8 mouse cellular contexts compared by ENCODE assay signal in the genomic region with DNA sequence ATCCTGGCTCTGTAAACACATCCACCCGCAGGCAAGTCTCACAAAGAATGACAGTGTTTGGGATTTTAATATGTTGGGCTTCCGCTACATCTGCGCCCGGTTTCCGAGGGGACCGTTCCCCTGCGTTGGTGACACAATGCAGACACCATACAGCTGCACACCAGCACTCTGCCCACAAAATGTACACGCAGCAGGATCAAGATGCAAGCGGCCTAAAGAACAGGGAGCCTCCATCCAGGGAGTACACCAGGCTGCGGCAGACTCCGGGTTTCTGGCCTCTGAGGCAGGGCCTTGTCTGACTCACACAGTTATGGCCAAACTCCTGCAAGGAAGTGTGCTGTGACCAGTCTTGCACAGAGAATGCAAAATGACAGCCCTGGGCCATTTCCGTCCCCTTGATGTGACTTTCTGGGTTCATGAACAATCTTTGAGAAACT. TPM values are rescaled to one million over a fixed set of nuclear protein-coding genes. Genes with fewer than 3 reads are reported as not detected.
DNase-seq lines count a peak whose midpoint lies in the region; ATAC-seq and TF ChIP-seq lines count a peak whose summit lies in the region.

No protein-coding gene starts in this region.

- H3K9ac ChIP-seq in ES-E14 (ENCODE audit: insufficient read depth, low read depth, low read length, poor library complexity, severe bottlenecking) = peak overlapping the region; percentile 2; the same call in 1 of the 2 replicates
- H3K9ac ChIP-seq in forebrain, embryonic 12.5 days = peak overlapping the region; percentile 21; the same call in 1 of the 2 replicates
- H3K9ac ChIP-seq in midbrain, postnatal 0 days (replicated peaks; ENCODE audit: low read length, poor library complexity, severe bottlenecking) = peak overlapping the region; percentile 48; the same call in 1 of the 2 replicates

- no peak overlapping the region for H3K4me3 ChIP-seq in ES-E14 (ENCODE audit: insufficient read depth in 1 of 2, low read depth in 1 of 2, low read length in 2 of 2, poor library complexity in 1 of 2, severe bottlenecking in 1 of 2)
- H3K4me3 ChIP-seq in forebrain, embryonic 12.5 days (replicated peaks) = no peak overlapping the region
- no peak overlapping the region for H3K4me3 ChIP-seq in midbrain, postnatal 0 days (ENCODE audit: low read depth, low read length)

- H3K27ac ChIP-seq in ES-E14 (ENCODE audit: insufficient read depth, low read depth, low read length, poor library complexity, severe bottlenecking) = no peak overlapping the region
- peak overlapping the region; percentile 87 for H3K27ac ChIP-seq in forebrain, embryonic 12.5 days
- peak overlapping the region; percentile 82 for H3K27ac ChIP-seq in midbrain, postnatal 0 days (ENCODE audit: low read depth, low read length)

- peaks cover 18% of the 10 kb centered on the region; the same call in 1 of the 2 replicates for H3K36me3 ChIP-seq in ES-E14 (ENCODE audit: control insufficient read depth, insufficient read depth, low read length, poor library complexity, severe bottlenecking)
- H3K36me3 ChIP-seq in forebrain, embryonic 12.5 days (replicated peaks) = peaks cover 16% of the 10 kb centered on the region
- H3K36me3 ChIP-seq in midbrain, postnatal 0 days (ENCODE audit: insufficient read depth, low read length) = peaks cover 3% of the 10 kb centered on the region; the same call in 1 of the 2 replicates

- H3K4me2 ChIP-seq in forebrain, embryonic 12.5 days = 0 out of 2 replicates have a peak overlapping the region, but pooled peaks have one; percentile 8
- 0 out of 2 replicates have a peak overlapping the region, but pooled peaks have one; percentile 6 for H3K4me2 ChIP-seq in midbrain, postnatal 0 days (ENCODE audit: low read depth, low read length, poor library complexity, severe bottlenecking)

- in situ Hi-C loops in ES-E14 (cut with MboI; ENCODE audit: low sequenced_read_pairs in 2 of 2, unreplicated experiment in 2 of 2) = no loop called here

- peak; percentile 45 for ATAC-seq in forebrain, embryonic 12.5 days (ENCODE audit: low FRiP score)
- ATAC-seq in midbrain, postnatal 0 days (ENCODE audit: low FRiP score) = no peak
- no peak for ATAC-seq in monocyte, adult 5-6 weeks (replicated peaks; ENCODE audit: insufficient number of reproducible peaks, low FRiP score, low TSS enrichment, poor library complexity, severe bottlenecking)

- DNase-seq in ES-E14 (ENCODE audit: low read depth, low spot score) = no peak
- DNase-seq in NIH3T3 (ENCODE audit: low read depth) = peak; percentile 45
- peak; percentile 48 for DNase-seq in kidney, adult 9 months
- DNase-seq in midbrain, postnatal 0 days (ENCODE audit: low spot score) = peak; percentile 56
- no peak for DNase-seq in spleen, postnatal 36 days (ENCODE audit: low spot score in 2 of 2)
- no peak for DNase-seq in gastrocnemius, adult 18-20 months (ENCODE audit: low spot score)

- TF ChIP-seq CTCF in midbrain, postnatal 0 days (IDR thresholded peaks at IDR 0.05) = no peak

- H3K4me1 ChIP-seq in ES-E14 (ENCODE audit: control insufficient read depth in 2 of 2, insufficient read depth in 2 of 2, low read length in 2 of 2, poor library complexity in 1 of 2) = peaks cover 3 to 30% of the 10 kb centered on the region in 2 experiments; a peak in 3 of 4 replicates
- peaks cover 72% of the 10 kb centered on the region for H3K4me1 ChIP-seq in forebrain, embryonic 12.5 days
- peaks cover 25% of the 10 kb centered on the region for H3K4me1 ChIP-seq in midbrain, postnatal 0 days (ENCODE audit: insufficient read depth, low read length)

- WGBS in forebrain, embryonic 12.5 days = 38% methylated on average over 12 of the region's 12 CpGs
- 13% methylated on average over 12 of the region's 12 CpGs for WGBS in midbrain, postnatal 0 days

- no peaks in the 10 kb centered on the region for H3K27me3 ChIP-seq in forebrain, embryonic 12.5 days
- no peaks in the 10 kb centered on the region for H3K27me3 ChIP-seq in midbrain, postnatal 0 days (ENCODE audit: insufficient read depth, low read length)

- H3K9me3 ChIP-seq in ES-E14 (ENCODE audit: control insufficient read depth, insufficient read depth, low read depth, low read length) = no peaks in the 10 kb centered on the region
- no peaks in the 10 kb centered on the region for H3K9me3 ChIP-seq in forebrain, embryonic 12.5 days
- H3K9me3 ChIP-seq in midbrain, postnatal 0 days (ENCODE audit: low read length) = no peaks in the 10 kb centered on the region

TF ChIP-seq in ES-E14, 5 proteins besides CTCF, POLR2A, EP300 and RAD21:
- TF ChIP-seq CHD2 (IDR thresholded peaks at IDR 0.05; ENCODE audit: low read depth, low read length) (no peak), MAFK (IDR thresholded peaks at IDR 0.05; ENCODE audit: insufficient read depth, low read depth, low read length) (no peak), HCFC1 (IDR thresholded peaks at IDR 0.05; ENCODE audit: borderline replicate concordance, insufficient read depth, low read length) (no peak), ZC3H11A (IDR thresholded peaks at IDR 0.05; ENCODE audit: borderline replicate concordance, low read depth, low read length) (no peak), ZNF384 (IDR thresholded peaks at IDR 0.05; ENCODE audit: low read depth, low read length) (no peak)

RNA-seq across cellular contexts. Expression of a gene that starts 31.8 kb away (rescaled TPM):
- total RNA-seq in ES-E14 (2012; rRNA removed) = 49.7 and 60.5 TPM in 2 replicates
- polyA plus RNA-seq in forebrain, embryonic 12.5 days (2016; fragmentation: Nextera tagmentation; extraction: Ambion mirVana) = 67.6 and 71.5 TPM in 2 replicates
- total RNA-seq in midbrain, postnatal 0 days (2014; rRNA removed) = 55.9 and 73.4 TPM in 2 replicates
- 56.8 and 59.0 TPM in 2 replicates for polyA plus RNA-seq in midbrain, postnatal 0 days (2015; fragmentation: Nextera tagmentation; extraction: Ambion mirVana)
- 42.6 to 54.2 TPM (median 44.4 TPM) in 3 replicates for total RNA-seq in monocyte, adult 5-6 weeks (2017)
- total RNA-seq in gastrocnemius, adult 18-20 months (2021) = 10 to 100 TPM; 16.4 to 17.2 TPM

Comparison
In these comparisons a context has a peak if more than half of its experiments do, and no peak if none do; other contexts are left out.
1. DNase-seq: peak in NIH3T3 (single experiment), kidney, adult 9 months (single experiment) and midbrain, postnatal 0 days (single experiment); none in ES-E14 (single experiment), spleen, postnatal 36 days (0 of 2) and gastrocnemius, adult 18-20 months (single experiment).
2. Peak in every context shown above with its lines, with median percentiles within 50 percentile points of each other: H3K9ac ChIP-seq.